Mouse (Mus musculus) layer of hippocampus, adult 18-20 months (tissue): ENCODE data around the gene Spats1. TPM values are rescaled to one million over a fixed set of nuclear protein-coding genes. Genes with fewer than 3 reads are reported as not detected.
"Not testable (repeated sequence)": the region's sequence is repeated elsewhere in the genome, so short reads cannot be mapped to it uniquely, and the experiment has no call there.

ENCODE experiments used
- DNase-seq, 2 experiments: peaks; one replicate each; pipeline ENCODE4 v3.0.0; 2022; ENCODE audit warnings: low spot score in 2 of 2
- total RNA-seq, 2 experiments: library from RNA; stranded (reverse); gene quantifications; 2 replicates each; pipeline ENCODE4 v1.2.3; 2021

Spats1 gene
- total RNA-seq, 2 experiments from 2014 or later, result 4.4 to 4.7 TPM

GRCm38 (mm10) chr17:45450153-45450552, 25.1 kb downstream of the Spats1 start:
- no peak for DNase-seq

DNA sequence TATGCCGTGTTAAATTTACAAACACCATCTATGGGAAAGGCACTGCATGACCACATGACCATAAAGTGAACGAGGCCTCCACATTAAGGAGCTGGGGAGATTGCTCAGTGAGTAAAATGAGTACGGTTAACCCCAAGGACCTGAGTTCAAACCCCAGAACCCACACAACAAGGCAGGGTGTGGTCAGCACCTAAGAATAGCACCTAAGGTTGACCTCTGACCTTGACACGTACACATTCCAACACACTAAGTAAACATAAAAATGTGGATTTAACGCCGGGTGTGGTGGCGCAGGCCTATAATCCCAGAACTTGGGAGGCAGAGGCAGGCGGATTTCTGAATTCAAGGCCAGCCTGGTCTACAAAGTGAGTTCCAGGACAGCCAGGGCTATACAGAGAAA, 25.6 kb downstream of the Spats1 start:
- DNase-seq, result no peak

DNA sequence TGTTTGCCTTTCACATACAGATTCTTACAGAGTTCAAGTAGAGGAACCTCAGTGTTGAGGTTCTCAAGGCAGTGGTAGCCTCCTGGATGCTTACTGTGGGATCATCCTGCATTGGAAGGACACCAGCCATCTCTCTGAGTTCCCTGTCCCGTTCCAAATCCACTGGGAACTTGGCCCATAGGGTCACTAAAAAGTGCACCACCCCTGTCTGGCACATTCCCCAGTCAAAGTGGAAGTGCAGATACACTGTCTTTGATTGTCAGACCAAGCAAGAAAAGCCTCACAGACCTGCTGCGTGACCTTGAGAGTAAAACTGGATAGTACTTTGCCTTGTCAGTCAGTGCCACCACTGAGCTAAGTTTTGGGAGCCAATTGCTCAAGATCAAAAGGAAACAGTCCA, 28.2 kb downstream of the Spats1 start:
- no peak for DNase-seq

- no peak for DNase-seq
These were observed 29.3 kb downstream of the Spats1 start for GRCm38 (mm10) chr17:45445923-45446322.

DNA sequence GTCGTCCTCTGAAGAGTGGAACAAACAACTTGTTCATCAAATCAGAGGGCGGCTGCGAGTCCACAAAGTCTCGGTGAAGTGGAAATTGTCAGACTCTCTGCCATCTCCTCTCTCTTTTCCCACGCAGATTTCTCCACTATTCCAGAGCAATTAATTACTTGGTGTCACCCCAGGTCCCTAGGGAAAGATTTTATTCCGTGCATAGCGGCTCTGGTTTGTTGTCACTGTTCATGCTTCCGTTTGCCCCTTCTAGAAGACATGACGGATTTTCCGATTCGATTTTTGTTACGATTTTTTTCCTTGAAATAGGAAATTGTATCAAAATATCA, 41.0 kb downstream of the Spats1 start:
- peak in 1 of 2 experiments; percentile 13 for DNase-seq

GRCm38 (mm10) chr17:45433419-45434261, 41.6 kb downstream of the Spats1 start, which contains the start of gene Cdc5l:
Cdc5l (minus strand) TSS chr17:45433737.
- DNase-seq, result peak; percentile 92 to 96

- DNase-seq, result no peak
These were observed 42.4 kb downstream of the Spats1 start for GRCm38 (mm10) chr17:45432706-45433398.

DNA sequence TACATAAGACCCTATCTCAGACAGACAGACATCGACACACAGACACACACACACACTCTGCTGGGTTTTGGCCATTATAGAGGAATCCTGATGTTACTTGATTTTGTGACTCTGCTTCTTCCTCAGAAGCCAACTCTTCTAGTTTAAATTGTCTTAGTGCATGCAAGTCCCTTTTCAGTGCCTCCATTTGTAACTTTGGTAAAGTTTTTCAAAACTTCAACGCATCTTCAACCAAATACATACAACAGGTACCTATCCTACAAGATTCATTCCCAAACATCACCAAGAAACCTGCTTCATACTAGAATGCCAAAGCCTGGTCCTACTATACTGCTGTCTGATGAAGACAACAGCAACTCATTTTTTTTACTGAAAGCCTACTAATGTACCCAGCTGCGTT, 43.2 kb downstream of the Spats1 start:
- DNase-seq, result no peak

DNA sequence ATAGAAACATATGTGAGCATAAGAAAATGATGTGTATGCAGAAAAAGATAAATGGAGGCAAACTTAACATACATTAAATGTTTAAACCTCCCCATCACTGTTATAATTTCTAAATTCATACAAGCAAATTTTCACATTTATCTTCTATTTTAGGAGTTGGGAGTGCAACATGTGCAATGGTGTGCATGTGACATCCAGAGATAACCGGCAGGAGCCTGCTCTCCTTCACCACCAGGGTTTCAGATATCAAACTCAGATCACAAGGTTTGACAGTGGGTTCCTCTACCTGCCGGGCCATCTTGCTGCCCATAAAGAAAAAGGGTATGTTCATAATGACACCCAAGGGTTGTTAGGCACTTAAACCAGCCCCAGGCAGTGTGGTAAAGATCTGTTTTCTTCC, 57.8 kb downstream of the Spats1 start:
- DNase-seq, result no peak

GRCm38 (mm10) chr17:45411617-45412016, 63.6 kb downstream of the Spats1 start:
- DNase-seq, result not testable (repeated sequence)

DNA sequence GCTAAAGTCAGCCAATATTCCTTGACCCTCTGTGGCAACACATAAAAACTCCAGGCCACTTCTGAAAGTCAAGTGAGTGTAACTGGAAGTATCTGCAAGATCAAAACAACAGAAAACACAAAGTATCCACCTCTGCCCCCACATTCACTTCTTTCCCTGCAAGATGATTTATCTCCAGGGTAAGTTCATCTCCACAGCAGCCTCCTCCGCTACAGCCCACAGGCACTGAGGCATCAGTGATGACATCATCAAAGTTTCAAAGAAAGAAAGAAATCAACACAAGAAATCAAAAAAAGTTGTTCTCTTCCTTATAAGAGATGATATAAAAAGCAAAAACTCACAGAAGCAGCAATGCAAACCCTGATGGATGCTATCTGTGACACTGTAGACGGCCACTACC, 66.5 kb downstream of the Spats1 start:
- no peak for DNase-seq

- DNase-seq, result no peak
These were observed 68.9 kb downstream of the Spats1 start for GRCm38 (mm10) chr17:45406281-45406680.

DNA sequence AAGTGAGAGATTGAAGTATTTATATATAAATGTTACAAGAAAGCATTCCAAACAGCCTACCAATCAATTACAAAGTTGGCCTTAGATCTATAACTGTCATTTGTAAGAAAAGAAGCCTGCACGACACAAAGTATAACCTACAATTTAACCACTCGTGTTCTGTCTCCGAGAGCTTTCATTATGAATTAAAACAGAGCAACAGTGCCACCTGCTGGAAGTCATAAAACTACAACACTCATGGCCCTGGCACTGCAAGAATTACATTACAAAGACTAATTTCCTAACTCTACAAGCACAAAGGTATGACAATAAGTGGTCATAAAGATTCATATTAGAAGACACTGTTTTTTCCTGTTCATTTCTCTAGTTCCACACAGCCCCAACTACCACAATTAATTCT, 72.0 kb downstream of the Spats1 start:
- peak; percentile 44 to 82 for DNase-seq

DNA sequence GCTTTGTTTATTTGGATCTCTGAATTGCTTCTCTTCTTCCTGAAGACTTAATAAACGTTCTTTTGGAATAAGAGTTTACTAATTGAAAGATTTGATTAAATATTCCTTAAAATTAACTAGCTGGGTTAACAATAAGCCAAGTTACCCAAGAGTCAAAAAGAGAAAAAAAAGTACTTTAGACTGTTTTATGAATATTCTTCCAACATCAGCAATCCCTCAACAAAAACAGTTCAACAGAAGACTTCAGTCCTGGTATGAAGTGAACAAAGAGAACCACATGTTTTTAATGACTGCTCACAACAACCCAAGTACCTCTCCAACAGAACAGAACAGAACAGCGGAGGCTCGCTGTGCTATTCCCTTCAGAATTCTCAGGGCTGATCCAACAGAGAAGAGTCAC, 72.6 kb downstream of the Spats1 start:
- no peak for DNase-seq

- no peak for DNase-seq
These were observed 73.1 kb downstream of the Spats1 start for GRCm38 (mm10) chr17:45402126-45402525.

GRCm38 (mm10) chr17:45401126-45401905, 73.9 kb downstream of the Spats1 start:
- peak in 1 of 2 experiments; percentile 12 for DNase-seq

- DNase-seq, result no peak
These were observed 77.2 kb downstream of the Spats1 start for GRCm38 (mm10) chr17:45398021-45398420.

DNA sequence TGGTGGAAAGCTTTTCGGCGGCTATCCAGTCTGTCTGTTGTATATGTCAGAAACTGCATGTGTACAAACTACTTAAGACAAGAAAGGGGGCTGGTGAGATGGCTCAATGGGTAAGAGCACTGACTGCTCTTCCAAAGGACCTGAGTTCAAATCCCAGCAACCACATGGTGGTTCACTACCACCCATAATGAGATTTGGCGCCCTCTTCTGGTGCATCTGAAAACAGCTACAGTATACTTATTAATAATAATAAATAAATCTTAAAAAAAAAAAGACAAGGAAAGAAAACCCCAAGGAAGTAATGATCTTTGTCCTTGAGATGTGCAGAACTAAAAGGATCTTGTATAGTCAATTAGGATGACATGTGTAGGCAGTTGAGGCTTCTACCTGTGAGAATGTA, 77.7 kb downstream of the Spats1 start:
- no peak for DNase-seq

DNA sequence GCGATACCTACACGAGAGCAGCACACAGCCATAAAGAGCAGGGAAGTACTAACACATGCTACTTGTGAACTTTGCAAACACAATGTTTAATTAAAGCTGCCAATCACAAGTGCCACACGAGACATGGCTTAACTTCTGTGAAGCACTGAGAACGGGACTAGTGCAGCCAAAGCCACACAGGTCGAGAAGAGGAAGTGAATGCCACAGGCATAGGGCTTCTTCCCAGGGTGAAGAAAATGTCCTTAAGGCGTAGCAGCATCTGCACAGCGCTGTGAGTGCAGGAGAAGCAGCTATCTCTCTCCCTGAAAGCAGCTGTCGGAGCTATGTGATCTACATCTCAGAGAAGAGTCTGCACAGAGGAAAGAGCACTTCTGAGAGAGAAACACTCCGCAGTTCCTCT, 80.6 kb downstream of the Spats1 start:
- no peak for DNase-seq

DNA sequence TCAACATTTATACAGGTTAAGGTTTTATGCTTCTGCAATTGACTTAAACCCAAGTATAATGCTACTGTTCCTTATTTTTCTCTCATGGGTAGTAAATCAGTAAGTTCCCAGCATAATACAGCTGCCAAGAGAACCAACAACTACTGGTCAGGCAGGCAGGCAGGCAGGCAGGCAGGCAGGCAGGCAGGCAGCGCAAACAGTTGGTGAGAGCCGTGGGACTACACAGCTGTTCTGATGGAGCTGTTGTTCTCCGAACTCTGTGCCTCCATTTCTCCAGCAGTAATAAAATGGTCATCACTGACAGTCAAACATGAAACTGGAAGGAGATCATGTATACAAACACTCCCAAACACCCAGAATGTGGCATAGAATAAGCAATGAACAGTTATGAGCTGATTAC, 81.5 kb downstream of the Spats1 start:
- no peak for DNase-seq
